Mouse (Mus musculus) liver, adult 2 months (tissue): ENCODE measurements around the gene Gsta3. TPM values are rescaled to one million over a fixed set of nuclear protein-coding genes. Genes with fewer than 3 reads are reported as not detected.

Experiments
- DNase-seq: peaks from one replicate; pipeline ENCODE4 v3.0.0-alpha.2; 2011; ENCODE audit warnings: low read depth, low spot score; ENCODE audit errors: extremely low read depth
- H3K27ac ChIP-seq: fragments of 200-500 bp; replicated peaks from 2 replicates; pipeline ENCODE4 v1.5.1; 2012; ENCODE audit warnings: low read depth, mild to moderate bottlenecking, control low read depth, inconsistent platforms, low read length; ENCODE audit not compliant: insufficient read depth
- H3K27me3 ChIP-seq: fragments of 200-500 bp; 2 replicates; pipeline ENCODE4 v1.6.1; 2012; ENCODE audit warnings: mild to moderate bottlenecking, moderate library complexity, low read length, inconsistent platforms; ENCODE audit not compliant: control insufficient read depth, insufficient read depth
- H3K36me3 ChIP-seq: fragments of 200-500 bp; 2 replicates; pipeline ENCODE4 v1.6.1; 2012; ENCODE audit warnings: low read length, inconsistent platforms; ENCODE audit not compliant: control insufficient read depth, insufficient read depth
- H3K4me1 ChIP-seq: fragments of 200-500 bp; 2 replicates; pipeline ENCODE4 v1.6.1; 2011; ENCODE audit warnings: low read length; ENCODE audit not compliant: control insufficient read depth, insufficient read depth
- H3K4me3 ChIP-seq: fragments of 200-500 bp; 2 replicates; pipeline ENCODE4 v1.5.1; 2011; ENCODE audit warnings: low read depth, mild to moderate bottlenecking, control low read depth, low read length, moderate library complexity; ENCODE audit not compliant: insufficient read depth
- H3K79me2 ChIP-seq: fragments of 200-500 bp; 2 replicates; pipeline ENCODE4 v1.6.1; 2012; ENCODE audit warnings: inconsistent platforms, mild to moderate bottlenecking, low read length, moderate library complexity; ENCODE audit not compliant: control insufficient read depth, insufficient read depth
- H3K9ac ChIP-seq: fragments of 200-500 bp; 2 replicates; pipeline ENCODE4 v1.6.1; 2012; ENCODE audit warnings: low read depth, mild to moderate bottlenecking, control low read depth, inconsistent platforms, low read length
- CTCF ChIP-seq: fragments of 200-500 bp; IDR thresholded peaks from 2 replicates; pipeline ENCODE4 v1.5.1; 2011; ENCODE audit warnings: low read depth, low read length, control low read depth
- POLR2A ChIP-seq: fragments of 200-500 bp; IDR thresholded peaks from 2 replicates; pipeline ENCODE4 v1.6.1; 2011; ENCODE audit warnings: low read length, control low read depth; ENCODE audit not compliant: insufficient read depth; ENCODE audit errors: extremely low read depth
- WGBS: fragments of 180-500 bp; shearing (Covaris S2); methylation state at CpG from one replicate; pipeline ENCODE4 v1.1.7; 2018; 5-methylcytosine and 5-hydroxymethylcytosine counted together
- polyA plus RNA-seq: library from polyadenylated mRNA; depleted of rRNA; stranded (reverse); fragments of >200 nt; gene quantifications from 2 replicates; pipeline ENCODE4 v1.2.3, GENCODE M21; 2012; rRNA removed
- total RNA-seq: library from RNA; depleted of rRNA; stranded (reverse); fragments of >200 nt; gene quantifications from 2 replicates; pipeline ENCODE4 v1.2.3, GENCODE M21; 2014; rRNA removed

The Gsta3 gene
- total and polyA plus RNA-seq, 2 experiments = 586 to 2,301 TPM

DNA sequence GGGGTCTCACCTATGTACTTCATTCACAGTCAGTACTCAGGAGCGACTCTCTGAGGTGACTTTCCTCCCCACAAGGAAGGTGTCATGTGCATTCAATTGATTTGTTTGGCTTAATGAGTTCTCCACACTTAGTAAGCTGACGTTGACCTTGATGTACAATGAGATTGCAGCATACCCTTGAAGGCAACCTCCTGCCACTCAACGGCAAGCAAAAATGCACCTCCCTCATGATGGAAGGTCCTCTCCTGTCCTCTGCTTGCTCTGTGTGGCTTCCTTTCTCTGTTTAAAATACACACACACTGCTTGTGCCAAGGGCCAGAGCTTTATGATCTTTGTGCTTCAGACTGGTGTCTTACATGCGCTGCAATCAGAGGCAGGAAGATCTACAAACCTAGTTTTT lies 64.3 kb downstream of the Gsta3 start:
- 28% methylated on average over 4 of the region's 4 CpGs for WGBS
- peak; percentile 80 for DNase-seq

DNA sequence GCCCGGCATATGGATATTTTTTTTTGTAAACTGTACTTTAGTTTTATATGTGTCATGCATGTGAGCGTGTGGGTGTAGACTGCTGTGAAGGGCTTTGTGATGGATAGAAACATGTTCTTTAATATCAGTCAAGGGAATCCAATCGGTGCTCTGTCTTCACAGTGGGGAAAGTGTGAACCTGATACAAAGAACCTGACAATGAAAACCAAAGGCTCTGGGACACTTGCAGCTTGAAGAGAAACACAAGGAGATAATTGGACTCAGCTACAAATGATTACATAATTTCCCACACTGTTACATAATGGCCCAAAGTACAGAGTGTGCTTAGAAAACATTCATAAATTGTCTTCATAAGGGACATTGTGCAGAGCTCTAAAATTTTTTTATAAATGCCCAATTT lies 65.1 kb downstream of the Gsta3 start:
- Histone ChIP-seq H3K4me1 (peaks cover 20% of the 10 kb centered on the region), H3K79me2 (no peaks in the 10 kb centered on the region), H3K36me3 (no peaks in the 10 kb centered on the region), H3K9ac (no peak overlapping the region; the same call in 1 of the 2 replicates), H3K27ac (peak overlapping the region; percentile 96), H3K4me3 (no peak overlapping the region), H3K27me3 (no peaks in the 10 kb centered on the region)
- DNase-seq = peak; percentile 97
- no peak for TF ChIP-seq POLR2A
- no peak for TF ChIP-seq CTCF
- WGBS = 62% methylated on average over 3 of the region's 3 CpGs

More for the DNA sequence above, 64.3 kb downstream of the Gsta3 start:
- H3K4me1 ChIP-seq = peaks cover 20% of the 10 kb centered on the region
- peak overlapping the region; percentile 96 for H3K27ac ChIP-seq
- H3K4me3 ChIP-seq = no peak overlapping the region
- H3K27me3 ChIP-seq = no peaks in the 10 kb centered on the region
- TF ChIP-seq CTCF (no peak), POLR2A (no peak)
- no peaks in the 10 kb centered on the region for H3K36me3 ChIP-seq
- H3K79me2 ChIP-seq = no peaks in the 10 kb centered on the region
- peak overlapping the region; percentile 11 for H3K9ac ChIP-seq

DNA sequence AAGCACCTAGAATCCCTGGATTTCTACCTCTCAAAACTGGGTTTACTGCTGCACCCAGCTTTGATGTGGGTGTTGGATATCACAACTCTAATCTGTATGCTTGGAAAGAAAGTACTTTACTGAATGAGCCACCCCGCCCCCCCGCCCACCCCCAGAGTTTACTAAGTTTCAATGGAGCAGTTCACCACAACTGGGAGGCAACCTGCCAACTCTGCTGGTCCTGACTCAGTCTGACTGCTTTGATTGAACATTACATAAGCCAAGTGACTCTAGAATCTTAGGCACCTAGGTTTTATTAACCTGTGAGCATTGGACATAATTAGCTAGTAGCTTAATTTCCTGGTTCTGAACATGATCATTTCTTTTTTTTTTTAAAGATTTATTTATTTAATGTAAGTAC lies 73.9 kb downstream of the Gsta3 start:
- TF ChIP-seq POLR2A (no peak), CTCF (no peak)
- DNase-seq = no peak

More for the DNA sequence above, 73.9 kb downstream of the Gsta3 start:
- no peaks in the 10 kb centered on the region for H3K36me3 ChIP-seq
- H3K4me3 ChIP-seq = no peak overlapping the region
- H3K9ac ChIP-seq = no peak overlapping the region
- no peak overlapping the region for H3K27ac ChIP-seq
- H3K27me3 ChIP-seq = no peaks in the 10 kb centered on the region
- 87% methylated on average over 2 of the region's 2 CpGs for whole genome bisulfite sequencing
- no peaks in the 10 kb centered on the region for H3K79me2 ChIP-seq
- peaks cover 10% of the 10 kb centered on the region for H3K4me1 ChIP-seq

Other genes starting within 250 kb of the Gsta3 start
- gene Tram2, start 161.4 kb upstream of the Gsta3 start, total RNA-seq = 2.5 and 2.8 TPM in 2 replicates
- 4.1 and 4.3 TPM in 2 replicates for gene Tram2, start 161.4 kb upstream of the Gsta3 start, polyA plus RNA-seq
- 6.2 and 8.1 TPM in 2 replicates for gene Tmem14a, start 22.0 kb upstream of the Gsta3 start, total RNA-seq
- gene Tmem14a, start 22.0 kb upstream of the Gsta3 start, polyA plus RNA-seq = 3.0 and 3.8 TPM in 2 replicates
- gene Khdc1a, start 109.1 kb downstream of the Gsta3 start, total RNA-seq = not detected in 2 replicates
- not detected in 2 replicates for gene Khdc1a, start 109.1 kb downstream of the Gsta3 start, polyA plus RNA-seq
- not detected in 2 replicates for gene Khdc1c, start 127.7 kb downstream of the Gsta3 start, total RNA-seq
- not detected in 2 replicates for gene Khdc1c, start 127.7 kb downstream of the Gsta3 start, polyA plus RNA-seq
- gene Khdc1b, start 143.0 kb downstream of the Gsta3 start, total RNA-seq = not detected in 2 replicates
- not detected in 2 replicates for gene Khdc1b, start 143.0 kb downstream of the Gsta3 start, polyA plus RNA-seq